Mouse (Mus musculus): ENCODE data around the gene Snhg11.

- TF ChIP-seq CTCF (IDR thresholded peaks at IDR 0.05; ENCODE audit: borderline replicate concordance, insufficient read depth, low read length) = no peak
- no peak for TF ChIP-seq POLR2A (IDR thresholded peaks at IDR 0.05; ENCODE audit: low read depth, low read length)
Observed at GRCm38 (mm10) chr2:158373516-158373915, 1.9 kb upstream of the Snhg11 start.
